Mouse (Mus musculus) heart, postnatal 0 days (tissue): ENCODE measurements around the gene Anapc1. TPM values are rescaled to one million over a fixed set of nuclear protein-coding genes. Genes with fewer than 3 reads are reported as not detected.

Experiments used
- ATAC-seq: fragments of 200-750 bp; cut with Nextera tagmentation; 2 replicates; pipeline ENCODE4 v1.8.0; 2017; ENCODE audit warnings: low read depth, moderate number of reproducible peaks, moderate library complexity; ENCODE audit not compliant: insufficient read depth
- DNase-seq: peaks from one replicate; pipeline ENCODE4 v3.0.0-alpha.2; 2016; ENCODE audit warnings: low spot score
- H3K27ac ChIP-seq: fragments of 300-500 bp; sonication (generic); 2 replicates; pipeline ENCODE4 v1.5.1; 2014; ENCODE audit warnings: low read depth, mild to moderate bottlenecking
- H3K27me3 ChIP-seq: fragments of 300-500 bp; sonication (generic); 2 replicates; pipeline ENCODE4 v1.6.1; 2014; ENCODE audit warnings: low read length, mixed read lengths; ENCODE audit not compliant: control insufficient read depth, insufficient read depth
- H3K36me3 ChIP-seq: fragments of 300-500 bp; sonication (generic); replicated peaks from 2 replicates; pipeline ENCODE4 v1.6.1; 2014; ENCODE audit warnings: low read length, mixed read lengths; ENCODE audit not compliant: control insufficient read depth, insufficient read depth
- H3K4me1 ChIP-seq: fragments of 300-500 bp; sonication (generic); 2 replicates; pipeline ENCODE4 v1.6.1; 2014; ENCODE audit warnings: antibody characterized with exemption; ENCODE audit not compliant: control insufficient read depth, insufficient read depth
- H3K4me2 ChIP-seq: fragments of 300-500 bp; sonication (generic); 2 replicates; pipeline ENCODE4 v1.6.1; 2014; ENCODE audit warnings: low read depth, mild to moderate bottlenecking, low read length, moderate library complexity
- H3K4me3 ChIP-seq: fragments of 300-500 bp; sonication (generic); 2 replicates; pipeline ENCODE4 v1.5.1; 2014; ENCODE audit warnings: low read depth, low read length
- H3K9ac ChIP-seq: fragments of 300-500 bp; sonication (generic); replicated peaks from 2 replicates; pipeline ENCODE4 v1.6.1; 2014; ENCODE audit warnings: low read depth, low read length, mixed read lengths
- H3K9me3 ChIP-seq: fragments of 300-500 bp; sonication (generic); replicated peaks from 2 replicates; pipeline ENCODE4 v1.6.1; 2016; ENCODE audit warnings: low read length; ENCODE audit not compliant: control insufficient read depth
- CTCF ChIP-seq: IDR thresholded peaks from 2 replicates; pipeline ENCODE4 v1.5.1; 2016; ENCODE audit warnings: antibody characterized with exemption, control low read depth, low read depth
- EP300 ChIP-seq: IDR thresholded peaks from 2 replicates; pipeline ENCODE4 v1.6.1; 2016; ENCODE audit warnings: antibody characterized with exemption, low read depth
- WGBS: fragments of 180-500 bp; shearing (Covaris S2); extraction: QIAGEN DNeasy Blood & Tissue Kit; methylation state at CpG from one replicate; pipeline ENCODE4 v1.1.7; 2014; 5-methylcytosine and 5-hydroxymethylcytosine counted together
- polyA plus RNA-seq: library from polyadenylated mRNA; unstranded; fragments of >200 nt; fragmentation: Nextera tagmentation; extraction: Ambion mirVana; gene quantifications from 2 replicates; pipeline ENCODE4 v1.2.1, GENCODE M21; 2015
- total RNA-seq: library from RNA; depleted of rRNA; stranded (reverse); fragments of >200 nt; gene quantifications from 2 replicates; pipeline ENCODE4 v1.2.3, GENCODE M21; 2014; ENCODE audit warnings: low replicate concordance

The Anapc1 gene
- total and polyA plus RNA-seq, 2 experiments from 2014 or later = 16.1 to 69.5 TPM

DNA sequence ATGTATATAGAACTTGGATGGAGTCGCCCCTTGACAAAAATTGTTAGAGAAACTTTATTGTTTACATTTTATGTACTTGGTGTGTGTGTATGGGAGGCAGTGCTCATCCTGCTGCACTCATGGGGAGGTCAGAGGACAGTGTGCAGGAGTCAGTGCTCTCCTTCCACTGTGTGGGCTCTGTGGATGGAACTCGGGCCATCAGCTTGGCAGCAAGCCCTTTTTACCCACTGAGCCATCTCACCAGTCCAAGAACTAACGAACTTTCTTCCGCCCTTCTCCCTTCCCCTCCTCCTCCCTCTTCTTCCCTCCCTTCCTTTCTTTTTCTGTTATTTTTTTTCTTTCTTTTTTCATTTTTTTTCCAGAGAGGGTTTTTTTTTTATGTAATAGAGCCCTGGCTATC lies 40.9 kb upstream of the Anapc1 start:
- no peak overlapping the region for H3K4me3 ChIP-seq
- no peaks in the 10 kb centered on the region for H3K27me3 ChIP-seq
- 28% methylated on average over 4 of the region's 4 CpGs for WGBS
- no peaks in the 10 kb centered on the region; the same call in 1 of the 2 replicates for H3K36me3 ChIP-seq
- H3K4me2 ChIP-seq = 0 out of 2 replicates have a peak overlapping the region, but pooled peaks have one; percentile 21
- H3K9ac ChIP-seq = no peak overlapping the region
- H3K27ac ChIP-seq = peak overlapping the region; percentile 50
- H3K4me1 ChIP-seq = peaks cover 14% of the 10 kb centered on the region; the same call in 1 of the 2 replicates
- DNase-seq (no peak), ATAC-seq (peak; percentile 19; the same call in 1 of the 2 replicates)
- TF ChIP-seq EP300 (no peak), CTCF (no peak)
- no peaks in the 10 kb centered on the region for H3K9me3 ChIP-seq

DNA sequence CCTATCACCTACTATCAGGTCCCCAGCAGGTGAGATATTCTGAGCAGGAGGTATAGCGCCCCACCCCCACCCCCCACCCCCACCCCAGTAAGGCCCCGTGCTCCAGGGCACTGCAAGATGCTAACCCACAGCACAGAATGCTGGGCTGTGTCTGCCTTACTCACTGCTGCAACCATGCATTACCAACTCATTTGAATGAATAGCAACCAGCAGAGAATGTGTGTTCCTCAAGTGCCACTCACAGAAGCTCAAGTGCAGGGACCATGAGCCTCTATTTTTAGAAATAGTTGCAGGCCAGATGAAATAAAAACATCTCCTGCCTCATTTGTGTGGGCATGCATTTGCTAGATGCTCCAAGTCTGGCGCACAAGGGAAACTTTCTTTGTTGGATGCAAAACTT lies 40.4 kb upstream of the Anapc1 start:
- H3K9ac ChIP-seq = no peak overlapping the region
- peak overlapping the region; percentile 21; the same call in 1 of the 2 replicates for H3K4me2 ChIP-seq
- ATAC-seq = peak; percentile 85
- WGBS = 19% methylated on average over 3 of the region's 3 CpGs
- no peaks in the 10 kb centered on the region; the same call in 1 of the 2 replicates for H3K36me3 ChIP-seq
- H3K4me3 ChIP-seq = no peak overlapping the region
- peaks cover 14% of the 10 kb centered on the region; the same call in 1 of the 2 replicates for H3K4me1 ChIP-seq
- H3K9me3 ChIP-seq = no peaks in the 10 kb centered on the region
- no peak for TF ChIP-seq CTCF
- no peak for TF ChIP-seq EP300
- peak overlapping the region; percentile 50 for H3K27ac ChIP-seq
- peak; percentile 73 for DNase-seq
- no peaks in the 10 kb centered on the region for H3K27me3 ChIP-seq

DNA sequence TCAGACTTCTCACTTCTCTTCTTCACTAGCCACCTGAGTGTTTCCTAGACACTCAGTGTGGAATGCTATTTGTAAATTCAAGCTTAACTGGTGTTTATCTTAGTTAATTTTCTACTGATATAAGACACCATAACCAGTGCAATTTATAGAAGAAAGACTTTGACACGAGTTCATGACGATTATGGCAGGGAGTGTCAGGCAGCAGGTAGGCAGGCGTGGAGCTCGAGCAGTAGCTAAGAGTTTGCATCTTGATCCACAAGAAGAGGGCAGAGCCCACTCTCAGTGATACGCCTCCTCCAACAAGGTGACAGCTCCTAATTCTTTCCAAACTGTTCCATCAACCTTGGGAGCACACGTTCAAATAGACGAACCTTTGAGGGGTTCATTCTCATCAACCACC lies 39.4 kb upstream of the Anapc1 start:
- Histone ChIP-seq H3K4me2 (no peak overlapping the region), H3K4me1 (peaks cover 14% of the 10 kb centered on the region; the same call in 1 of the 2 replicates), H3K9me3 (no peaks in the 10 kb centered on the region), H3K9ac (no peak overlapping the region), H3K27me3 (no peaks in the 10 kb centered on the region), H3K27ac (no peak overlapping the region), H3K4me3 (no peak overlapping the region), H3K36me3 (no peaks in the 10 kb centered on the region; the same call in 1 of the 2 replicates)
- ATAC-seq = no peak
- DNase-seq = no peak
- TF ChIP-seq CTCF (no peak), EP300 (no peak)
- WGBS = 78% methylated on average over 7 of the region's 7 CpGs

DNA sequence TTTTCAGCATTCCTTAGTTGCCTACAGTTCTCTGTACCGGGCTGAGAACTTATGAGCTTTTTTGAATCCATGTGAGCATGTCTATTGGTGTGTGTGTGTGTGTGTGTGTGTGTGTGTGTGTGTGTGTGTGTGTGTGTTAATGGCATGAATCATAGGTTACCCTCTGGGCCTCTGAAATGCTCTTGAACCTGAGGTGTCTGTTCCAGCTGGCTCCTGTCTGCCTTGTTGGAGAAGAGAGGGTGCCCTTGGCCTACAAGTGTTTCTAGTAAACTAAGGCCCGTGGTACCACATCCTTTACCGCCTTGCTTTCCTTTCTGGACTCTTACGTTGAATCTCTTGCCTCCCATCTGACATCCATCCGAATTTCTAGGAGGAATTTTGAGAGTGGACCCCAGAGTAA lies 38.9 kb upstream of the Anapc1 start:
- DNase-seq (no peak), ATAC-seq (no peak)
- Histone ChIP-seq H3K27ac (no peak overlapping the region), H3K9me3 (peaks cover 5% of the 10 kb centered on the region; the same call in 1 of the 2 replicates), H3K4me2 (no peak overlapping the region), H3K4me3 (no peak overlapping the region), H3K9ac (no peak overlapping the region), H3K36me3 (no peaks in the 10 kb centered on the region; the same call in 1 of the 2 replicates), H3K4me1 (peaks cover 14% of the 10 kb centered on the region; the same call in 1 of the 2 replicates), H3K27me3 (no peaks in the 10 kb centered on the region)
- 79% methylated on average over 5 of the region's 5 CpGs for WGBS
- TF ChIP-seq CTCF (no peak), EP300 (no peak)

DNA sequence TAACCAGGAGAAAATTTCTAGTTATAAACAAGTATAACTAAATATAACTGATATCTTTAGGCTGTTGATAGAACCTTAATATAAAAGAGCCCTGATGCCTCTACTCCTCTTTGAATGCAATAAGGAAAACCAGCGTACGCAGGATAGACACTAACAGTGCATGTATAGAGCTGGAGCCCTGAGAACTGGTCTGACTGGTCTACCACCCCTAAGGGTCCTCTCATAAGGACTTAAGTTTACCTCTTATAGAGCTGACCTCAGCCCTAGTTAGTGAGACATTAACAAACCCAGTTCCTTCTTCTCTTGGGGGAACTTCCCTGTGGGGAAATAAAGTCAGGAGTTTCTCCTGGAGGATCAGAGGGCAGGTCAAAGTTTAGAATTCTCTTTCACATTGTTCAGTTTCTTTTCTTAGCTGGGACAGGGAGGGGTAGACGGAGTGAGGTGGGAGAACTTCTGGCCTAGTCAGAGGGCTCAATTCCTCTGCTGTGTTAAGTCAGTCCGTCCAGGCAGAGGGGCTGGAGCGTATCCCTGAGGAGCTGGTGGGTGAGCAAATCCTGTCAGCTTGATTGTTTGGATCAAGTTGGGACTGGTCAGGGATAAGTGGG lies 35.0 kb upstream of the Anapc1 start:
- DNase-seq (no peak), ATAC-seq (no peak)
- H3K4me3 ChIP-seq = no peak overlapping the region
- no peaks in the 10 kb centered on the region for H3K27me3 ChIP-seq
- 0 out of 2 replicates have a peak, but pooled peaks cover 2% of the 10 kb centered on the region for H3K4me1 ChIP-seq
- no peak overlapping the region for H3K27ac ChIP-seq
- WGBS = 89% methylated on average over 5 of the region's 5 CpGs
- TF ChIP-seq CTCF (no peak), EP300 (no peak)
- peaks cover 9% of the 10 kb centered on the region; the same call in 1 of the 2 replicates for H3K9me3 ChIP-seq
- no peaks in the 10 kb centered on the region for H3K36me3 ChIP-seq
- H3K4me2 ChIP-seq = no peak overlapping the region
- H3K9ac ChIP-seq = no peak overlapping the region
